Mouse (Mus musculus): ENCODE data around the gene Ehhadh. TPM values are rescaled to one million over a fixed set of nuclear protein-coding genes. Genes with fewer than 3 reads are reported as not detected.

Ehhadh gene
- total and polyA plus RNA-seq, 2 experiments from 2014 or later: 1.4 to 1.6 TPM

GRCm38 (mm10) chr16:21786317-21786716, 1.3 kb downstream of the Ehhadh start:
- WGBS: 85% methylated on average over 8 of the region's 8 CpGs
- H3K27ac ChIP-seq (ENCODE audit: low read depth, low read length): no peak overlapping the region
- no peaks in the 10 kb centered on the region for H3K36me3 ChIP-seq (ENCODE audit: insufficient read depth)
- H3K9ac ChIP-seq: no peak overlapping the region
- ATAC-seq: no peak
- peaks cover 10% of the 10 kb centered on the region; the same call in 1 of the 2 replicates for H3K4me1 ChIP-seq (ENCODE audit: insufficient read depth)
- DNase-seq: no peak
- TF ChIP-seq CTCF (IDR thresholded peaks at IDR 0.05; ENCODE audit: low read depth): no peak
- no peak overlapping the region for H3K4me2 ChIP-seq (ENCODE audit: low read depth)
- no peaks in the 10 kb centered on the region for H3K9me3 ChIP-seq (ENCODE audit: low read length)
- no peak overlapping the region for H3K4me3 ChIP-seq (ENCODE audit: low read depth, low read length)
- H3K27me3 ChIP-seq (ENCODE audit: insufficient read depth, low read length): no peaks in the 10 kb centered on the region

GRCm38 (mm10) chr16:21785000-21785399, 2.6 kb downstream of the Ehhadh start:
- no peak overlapping the region for H3K4me3 ChIP-seq (ENCODE audit: low read depth, low read length)
- no peak overlapping the region for H3K27ac ChIP-seq (ENCODE audit: low read depth, low read length)
- H3K36me3 ChIP-seq (ENCODE audit: insufficient read depth): no peaks in the 10 kb centered on the region
- no peak overlapping the region for H3K9ac ChIP-seq
- no peaks in the 10 kb centered on the region for H3K27me3 ChIP-seq (ENCODE audit: insufficient read depth, low read length)
- H3K4me1 ChIP-seq (ENCODE audit: insufficient read depth): peaks cover 10% of the 10 kb centered on the region; the same call in 1 of the 2 replicates
- ATAC-seq: no peak
- WGBS: 76% methylated on average over 4 of the region's 4 CpGs
- TF ChIP-seq CTCF (IDR thresholded peaks at IDR 0.05; ENCODE audit: low read depth): 0 out of 2 replicates have a peak, but pooled peaks have one; percentile 3
- no peak for DNase-seq
- H3K9me3 ChIP-seq (ENCODE audit: low read length): no peaks in the 10 kb centered on the region
- H3K4me2 ChIP-seq (ENCODE audit: low read depth): no peak overlapping the region

GRCm38 (mm10) chr16:21782807-21783206, 4.8 kb downstream of the Ehhadh start:
- H3K27ac ChIP-seq (ENCODE audit: low read depth, low read length): no peak overlapping the region
- H3K4me3 ChIP-seq (ENCODE audit: low read depth, low read length): no peak overlapping the region
- WGBS: 77% methylated on average over 2 of the region's 2 CpGs
- no peak overlapping the region for H3K9ac ChIP-seq
- ATAC-seq (no peak), DNase-seq (no peak)
- H3K9me3 ChIP-seq (ENCODE audit: low read length): no peaks in the 10 kb centered on the region
- no peaks in the 10 kb centered on the region for H3K27me3 ChIP-seq (ENCODE audit: insufficient read depth, low read length)
- H3K4me2 ChIP-seq (ENCODE audit: low read depth): no peak overlapping the region
- H3K36me3 ChIP-seq (ENCODE audit: insufficient read depth): no peaks in the 10 kb centered on the region
- no peak for TF ChIP-seq CTCF (IDR thresholded peaks at IDR 0.05; ENCODE audit: low read depth)
- peaks cover 7% of the 10 kb centered on the region; the same call in 1 of the 2 replicates for H3K4me1 ChIP-seq (ENCODE audit: insufficient read depth)

DNA sequence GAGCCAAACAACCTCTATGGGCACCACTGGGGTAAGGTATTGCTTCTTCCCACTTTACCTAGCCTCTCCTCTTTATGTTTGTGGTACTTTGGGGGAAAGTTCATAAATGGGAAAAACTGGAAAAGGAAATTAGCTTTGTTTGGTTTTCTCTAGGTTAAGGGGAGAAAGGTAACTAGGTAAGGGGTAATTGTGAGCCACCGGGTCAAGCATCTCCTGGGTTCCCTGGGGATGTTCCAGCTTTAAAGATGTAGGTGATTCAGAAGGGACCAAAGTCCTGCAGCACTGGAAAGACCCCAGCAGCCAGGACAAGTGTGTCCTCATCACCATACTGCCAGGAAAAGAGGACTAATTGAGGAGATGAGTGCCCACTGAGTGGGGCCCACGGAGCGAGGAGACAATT, 5.7 kb downstream of the Ehhadh start:
- no peak overlapping the region for H3K9ac ChIP-seq
- ATAC-seq (no peak), DNase-seq (no peak)
- no peaks in the 10 kb centered on the region for H3K27me3 ChIP-seq (ENCODE audit: insufficient read depth, low read length)
- no peak overlapping the region for H3K27ac ChIP-seq (ENCODE audit: low read depth, low read length)
- no peak overlapping the region for H3K4me3 ChIP-seq (ENCODE audit: low read depth, low read length)
- 78% methylated on average over 3 of the region's 3 CpGs for WGBS
- no peaks in the 10 kb centered on the region for H3K9me3 ChIP-seq (ENCODE audit: low read length)
- no peaks in the 10 kb centered on the region for H3K36me3 ChIP-seq (ENCODE audit: insufficient read depth)
- H3K4me1 ChIP-seq (ENCODE audit: insufficient read depth): no peaks in the 10 kb centered on the region
- no peak overlapping the region for H3K4me2 ChIP-seq (ENCODE audit: low read depth)
- TF ChIP-seq CTCF (IDR thresholded peaks at IDR 0.05; ENCODE audit: low read depth): no peak

- no peak overlapping the region for H3K4me3 ChIP-seq (ENCODE audit: low read depth, low read length)
- H3K9me3 ChIP-seq (ENCODE audit: low read length): no peaks in the 10 kb centered on the region
- no peak overlapping the region for H3K27ac ChIP-seq (ENCODE audit: low read depth, low read length)
- no peaks in the 10 kb centered on the region for H3K4me1 ChIP-seq (ENCODE audit: insufficient read depth)
- no peak overlapping the region for H3K9ac ChIP-seq
- no peaks in the 10 kb centered on the region for H3K36me3 ChIP-seq (ENCODE audit: insufficient read depth)
- no peak for DNase-seq
- no peak for TF ChIP-seq CTCF (IDR thresholded peaks at IDR 0.05; ENCODE audit: low read depth)
- H3K27me3 ChIP-seq (ENCODE audit: insufficient read depth, low read length): no peaks in the 10 kb centered on the region
- no peak for ATAC-seq
- H3K4me2 ChIP-seq (ENCODE audit: low read depth): no peak overlapping the region
- 75% methylated on average over 3 of the region's 3 CpGs for WGBS
Observed at GRCm38 (mm10) chr16:21781277-21781676, 6.3 kb downstream of the Ehhadh start.

GRCm38 (mm10) chr16:21779149-21779548, 8.5 kb downstream of the Ehhadh start:
- H3K4me2 ChIP-seq (ENCODE audit: low read depth): no peak overlapping the region
- H3K4me1 ChIP-seq (ENCODE audit: insufficient read depth): no peaks in the 10 kb centered on the region
- no peaks in the 10 kb centered on the region for H3K27me3 ChIP-seq (ENCODE audit: insufficient read depth, low read length)
- H3K27ac ChIP-seq (ENCODE audit: low read depth, low read length): no peak overlapping the region
- no peak for TF ChIP-seq CTCF (IDR thresholded peaks at IDR 0.05; ENCODE audit: low read depth)
- DNase-seq: no peak
- no peak for ATAC-seq
- H3K4me3 ChIP-seq (ENCODE audit: low read depth, low read length): no peak overlapping the region
- 85% methylated on average over 4 of the region's 4 CpGs for WGBS
- H3K36me3 ChIP-seq (ENCODE audit: insufficient read depth): no peaks in the 10 kb centered on the region
- H3K9ac ChIP-seq: no peak overlapping the region
- H3K9me3 ChIP-seq (ENCODE audit: low read length): no peaks in the 10 kb centered on the region

- ATAC-seq: no peak
- H3K4me3 ChIP-seq (ENCODE audit: low read depth, low read length): no peak overlapping the region
- no peak overlapping the region for H3K4me2 ChIP-seq (ENCODE audit: low read depth)
- 44% methylated on average over 3 of the region's 3 CpGs for WGBS
- no peaks in the 10 kb centered on the region for H3K27me3 ChIP-seq (ENCODE audit: insufficient read depth, low read length)
- TF ChIP-seq CTCF (IDR thresholded peaks at IDR 0.05; ENCODE audit: low read depth): no peak
- H3K27ac ChIP-seq (ENCODE audit: low read depth, low read length): no peak overlapping the region
- H3K4me1 ChIP-seq (ENCODE audit: insufficient read depth): no peaks in the 10 kb centered on the region
- H3K36me3 ChIP-seq (ENCODE audit: insufficient read depth): no peaks in the 10 kb centered on the region
- DNase-seq: peak; percentile 40
- no peaks in the 10 kb centered on the region for H3K9me3 ChIP-seq (ENCODE audit: low read length)
- H3K9ac ChIP-seq: no peak overlapping the region
Observed at GRCm38 (mm10) chr16:21778293-21778866, 9.2 kb downstream of the Ehhadh start.

All from forebrain, postnatal 0 days (tissue).